Mouse (Mus musculus): ENCODE measurements around the gene Zbtb37.
"Not testable (repeated sequence)": the region's sequence is repeated elsewhere in the genome, so short reads cannot be mapped to it uniquely, and the experiment has no call there.

The Zbtb37 gene

GRCm38 (mm10) chr1:161032345-161032744, 2.3 kb downstream of the Zbtb37 start:
- DNase-seq (ENCODE audit: low spot score) = no peak

DNA sequence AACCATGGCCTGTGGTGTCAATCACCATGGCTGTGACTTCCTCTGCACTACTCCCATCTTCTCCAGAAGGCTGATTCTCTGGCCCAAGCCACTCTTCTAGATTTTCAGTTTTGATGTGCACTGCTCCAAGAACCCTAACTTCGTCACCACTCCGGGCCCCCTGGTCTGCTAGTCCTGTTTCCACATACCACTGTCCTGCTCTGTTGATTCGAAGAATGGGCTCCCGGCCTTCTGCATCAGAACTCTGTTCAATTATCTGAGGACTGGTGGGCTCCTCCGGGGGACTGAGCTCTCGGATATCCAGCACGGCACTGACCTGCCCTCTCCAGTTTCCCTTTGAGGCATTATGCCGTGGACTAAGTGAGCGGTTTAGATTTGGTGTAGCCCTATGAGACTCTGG, 2.8 kb downstream of the Zbtb37 start:
- DNase-seq (ENCODE audit: low spot score) = no peak

GRCm38 (mm10) chr1:161030058-161030457, 4.6 kb downstream of the Zbtb37 start:
- DNase-seq (ENCODE audit: low spot score) = no peak

DNA sequence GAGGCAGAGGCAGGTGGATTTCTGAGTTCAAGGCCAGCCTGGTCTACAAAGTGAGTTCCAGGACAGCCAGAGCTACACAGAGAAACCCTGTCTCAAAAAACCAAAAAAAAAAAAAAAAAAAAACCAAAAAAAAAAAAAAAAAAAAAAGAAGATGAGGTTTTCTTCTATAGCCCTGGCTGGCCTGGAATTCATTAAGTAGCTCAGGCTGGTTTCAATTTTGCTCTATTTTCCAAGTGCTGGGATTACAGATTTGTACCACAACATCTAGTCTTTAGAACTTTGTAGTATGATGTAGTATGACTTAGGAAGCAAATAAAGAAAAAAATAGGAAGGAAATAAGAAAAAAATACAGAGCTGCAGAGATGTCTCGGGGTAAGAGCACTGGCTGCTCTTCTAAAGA, 6.2 kb downstream of the Zbtb37 start:
- not testable (repeated sequence) for DNase-seq (ENCODE audit: low spot score)

DNA sequence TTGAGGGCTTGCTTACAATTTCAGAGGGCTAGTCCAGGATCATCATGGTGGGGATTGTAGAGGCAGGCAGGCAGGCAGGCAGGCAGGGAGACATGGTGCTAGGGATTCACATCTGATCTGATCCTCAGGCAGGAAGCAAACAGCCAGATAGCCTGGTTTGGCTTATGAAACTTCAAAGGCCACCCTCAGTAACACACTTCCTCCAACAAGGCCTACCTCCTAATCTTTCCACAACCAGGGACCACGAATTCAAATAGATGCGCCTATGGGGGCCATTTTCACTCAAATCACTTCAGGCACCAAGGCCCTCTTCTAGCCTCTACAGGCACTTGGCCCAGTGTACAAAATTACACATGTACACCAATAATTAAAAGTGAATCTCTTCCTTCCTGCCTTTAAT, 7.5 kb downstream of the Zbtb37 start:
- no peak for DNase-seq (ENCODE audit: low spot score)

GRCm38 (mm10) chr1:161025410-161026210, 9.0 kb downstream of the Zbtb37 start:
- DNase-seq (ENCODE audit: low spot score) = no peak

DNA sequence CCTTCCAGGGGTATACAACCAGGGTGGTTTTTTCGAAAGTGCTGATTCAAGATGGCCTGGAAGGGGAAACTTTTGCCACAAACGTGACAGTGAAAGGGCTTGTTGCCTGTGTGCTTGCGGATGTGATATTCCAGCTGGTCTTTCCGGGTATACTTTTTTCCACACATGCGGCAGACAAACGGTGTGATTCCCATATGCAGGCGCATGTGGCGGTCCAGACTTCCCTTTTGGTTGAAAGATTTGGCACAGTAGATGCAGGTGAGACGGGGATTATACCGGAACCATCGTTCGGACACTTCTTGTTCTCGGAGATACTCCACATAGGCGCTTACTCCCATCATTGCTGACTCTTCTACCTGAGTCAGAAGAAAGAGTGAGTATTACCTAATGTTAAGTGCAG, 14.6 kb downstream of the Zbtb37 start:
- no peak for DNase-seq (ENCODE audit: low spot score)

GRCm38 (mm10) chr1:161016378-161016777, 18.3 kb downstream of the Zbtb37 start:
- DNase-seq (ENCODE audit: low spot score) = no peak

DNA sequence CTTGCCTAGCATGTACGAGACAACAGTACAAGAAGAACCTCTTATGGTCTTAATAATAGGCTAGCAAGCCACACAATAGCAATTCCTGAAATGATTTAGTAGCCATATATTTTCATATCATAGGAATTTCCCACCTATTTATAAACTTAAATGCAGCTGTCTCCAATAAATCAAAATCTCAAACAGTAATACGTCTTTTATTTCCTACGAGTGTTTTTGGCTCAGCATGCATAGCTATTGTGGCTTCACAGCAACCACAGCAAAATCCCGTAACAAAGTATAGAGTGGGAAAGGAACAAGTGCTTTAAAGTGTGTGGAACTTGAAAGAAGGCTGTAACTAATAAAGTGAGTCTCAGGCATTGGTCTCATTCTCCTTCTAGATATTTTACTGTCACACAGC, 24.2 kb downstream of the Zbtb37 start:
- no peak for DNase-seq (ENCODE audit: low spot score)

GRCm38 (mm10) chr1:161008038-161008437, 26.6 kb downstream of the Zbtb37 start:
- no peak for DNase-seq (ENCODE audit: low spot score)

- DNase-seq (ENCODE audit: low spot score) = no peak
Measured at GRCm38 (mm10) chr1:161006471-161006870, 28.2 kb downstream of the Zbtb37 start.

DNA sequence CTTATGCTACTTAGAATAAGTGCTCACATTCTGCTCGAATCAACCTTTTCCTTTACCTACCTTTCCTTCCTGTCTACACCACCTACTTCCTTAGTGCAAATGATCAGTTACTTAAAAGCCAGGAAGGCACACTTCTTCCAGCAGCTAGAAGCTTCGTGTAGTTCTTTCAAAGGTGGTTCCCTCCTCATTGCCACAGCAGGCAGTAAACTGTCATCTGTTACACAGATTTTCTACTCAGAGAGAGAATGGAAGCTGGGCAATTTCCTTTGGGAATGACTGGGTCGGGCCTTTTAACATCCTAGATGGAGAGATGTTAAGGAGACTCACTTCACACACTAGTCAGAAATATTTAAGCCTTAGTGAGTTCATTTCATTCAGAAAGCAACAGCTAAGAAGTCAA, 29.1 kb downstream of the Zbtb37 start:
- no peak for DNase-seq (ENCODE audit: low spot score)

- DNase-seq (ENCODE audit: low spot score) = no peak
Measured at GRCm38 (mm10) chr1:161004942-161005341, 29.7 kb downstream of the Zbtb37 start.

DNA sequence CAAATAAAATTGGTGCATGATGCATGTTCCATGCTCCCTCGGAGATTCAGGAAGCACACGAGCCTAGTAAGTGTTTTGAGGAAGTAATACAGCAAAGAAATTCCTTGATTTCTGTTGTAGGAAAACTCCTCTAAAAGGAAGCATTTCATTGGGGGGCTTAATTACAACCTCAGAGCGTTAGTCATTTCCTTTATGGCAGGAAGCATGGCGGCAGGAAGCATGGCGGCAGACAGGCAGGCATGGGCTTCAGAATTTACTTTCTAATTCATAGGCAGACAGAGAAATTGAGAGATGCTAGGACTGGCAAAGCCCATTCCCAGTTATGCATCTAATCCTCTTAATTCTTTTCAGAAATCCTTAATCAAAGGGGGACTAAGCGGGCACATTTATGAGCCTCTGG, 40.8 kb downstream of the Zbtb37 start:
- no peak for DNase-seq (ENCODE audit: low spot score)

DNA sequence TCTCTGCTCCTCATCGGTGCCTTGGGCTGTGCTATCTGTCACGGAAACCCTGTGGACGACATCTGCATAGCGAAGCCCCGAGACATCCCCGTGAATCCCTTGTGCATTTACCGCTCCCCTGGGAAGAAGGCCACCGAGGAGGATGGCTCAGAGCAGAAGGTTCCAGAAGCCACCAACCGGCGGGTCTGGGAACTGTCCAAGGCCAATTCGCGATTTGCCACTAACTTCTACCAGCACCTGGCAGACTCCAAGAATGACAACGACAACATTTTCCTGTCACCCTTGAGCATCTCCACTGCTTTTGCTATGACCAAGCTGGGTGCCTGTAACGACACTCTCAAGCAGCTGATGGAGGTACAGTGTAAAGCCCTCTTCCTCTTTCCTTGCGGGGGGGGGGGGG, 45.3 kb downstream of the Zbtb37 start:
- no peak for DNase-seq (ENCODE audit: low spot score)

DNA sequence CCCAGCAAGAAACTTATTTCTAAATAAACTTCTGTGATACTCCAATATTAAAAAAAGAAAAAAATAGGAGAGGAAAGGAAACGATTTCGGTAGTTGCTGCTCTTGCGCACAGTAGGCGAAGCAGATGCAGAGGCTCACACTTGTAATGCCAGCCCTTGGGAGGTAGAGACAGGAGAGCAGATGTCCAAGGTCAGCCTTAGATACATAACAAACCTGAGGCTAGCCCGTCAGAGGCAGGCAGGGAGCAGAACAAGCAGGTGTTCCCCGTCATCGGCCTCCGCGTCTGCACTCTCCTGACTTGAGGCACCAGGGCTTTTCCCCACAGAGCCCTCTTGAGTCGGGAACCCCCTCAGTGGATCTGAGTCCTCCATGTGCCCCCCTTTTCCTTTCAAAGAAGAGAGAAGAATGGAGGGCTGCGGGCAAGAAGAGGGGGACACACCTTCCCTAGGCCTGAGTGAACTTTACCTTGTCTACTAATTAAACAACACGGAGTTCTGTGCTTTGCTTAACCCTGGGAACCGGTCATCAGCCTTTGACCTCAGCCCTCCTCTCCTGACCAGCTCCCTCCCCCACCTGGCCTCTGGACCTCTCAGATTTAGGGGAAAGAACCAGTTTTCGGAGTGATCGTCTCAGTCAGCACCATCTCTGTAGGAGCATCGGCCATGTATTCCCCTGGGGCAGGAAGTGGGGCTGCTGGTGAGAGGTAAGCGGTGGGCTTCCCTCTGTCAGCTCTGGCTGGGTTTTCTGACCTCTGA, 47.6 kb downstream of the Zbtb37 start:
- no peak for DNase-seq (ENCODE audit: low spot score)

DNA sequence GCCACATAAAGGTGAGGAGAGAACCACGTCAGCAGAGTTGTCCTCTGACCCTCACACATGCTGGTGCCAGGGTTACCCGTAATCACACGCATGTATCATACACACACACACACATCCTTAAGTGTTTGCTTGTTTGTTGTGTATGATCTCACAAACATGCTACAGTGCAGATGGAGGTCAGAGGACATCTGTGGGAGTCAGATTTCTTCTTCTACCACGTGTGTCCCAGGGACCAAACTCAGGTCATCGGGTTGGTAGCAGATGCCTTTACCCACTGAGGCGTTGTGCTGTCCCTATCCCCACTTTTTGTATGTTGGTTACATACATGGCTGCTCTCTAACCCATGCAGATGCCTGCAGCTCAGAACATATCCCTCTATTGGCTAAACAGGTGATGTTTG, 49.2 kb downstream of the Zbtb37 start:
- no peak for DNase-seq (ENCODE audit: low spot score)

GRCm38 (mm10) chr1:160984731-160985130, 49.9 kb downstream of the Zbtb37 start:
- not testable (repeated sequence) for DNase-seq (ENCODE audit: low spot score)

- no peak for DNase-seq (ENCODE audit: low spot score)
Measured at GRCm38 (mm10) chr1:160982887-160983286, 51.8 kb downstream of the Zbtb37 start.

GRCm38 (mm10) chr1:160981337-160981736, 53.3 kb downstream of the Zbtb37 start:
- DNase-seq (ENCODE audit: low spot score) = no peak

- no peak for DNase-seq (ENCODE audit: low spot score)
Measured at GRCm38 (mm10) chr1:160980537-160981234, 54.0 kb downstream of the Zbtb37 start.

DNA sequence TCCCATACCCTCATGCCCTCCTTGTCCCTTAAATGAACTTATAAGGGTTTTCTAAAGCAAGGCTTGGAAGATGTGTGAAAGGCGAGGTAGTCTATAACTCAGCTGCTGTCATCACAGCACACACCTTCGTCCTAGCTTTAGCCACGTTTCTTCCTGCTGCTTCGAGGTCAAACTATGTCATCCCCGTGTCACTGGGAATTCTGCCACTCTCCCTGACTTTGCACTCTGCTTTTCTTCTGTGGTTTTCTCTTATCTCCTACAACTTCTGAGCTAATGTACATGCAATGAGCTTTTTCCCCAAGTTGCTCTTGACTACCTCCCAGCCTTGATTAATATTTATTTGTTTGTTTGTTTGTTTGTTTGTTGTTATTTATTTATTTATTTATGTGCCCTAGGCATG, 54.6 kb downstream of the Zbtb37 start:
- no peak for DNase-seq (ENCODE audit: low spot score)
